Mouse (Mus musculus) forebrain, embryonic 13.5 days (tissue): ENCODE measurements around the gene Prkcb. TPM values are rescaled to one million over a fixed set of nuclear protein-coding genes. Genes with fewer than 3 reads are reported as not detected.

Experiments used
- ATAC-seq: fragments of 200-750 bp; cut with Nextera tagmentation; 2 replicates; pipeline ENCODE4 v1.8.0; 2017
- H3K27ac ChIP-seq: fragments of 300-500 bp; sonication (generic); 2 replicates; pipeline ENCODE4 v1.5.1; 2015; ENCODE audit warnings: inconsistent platforms, mild to moderate bottlenecking, moderate library complexity
- H3K27me3 ChIP-seq: fragments of 300-500 bp; sonication (generic); 2 replicates; pipeline ENCODE4 v1.6.1; 2015; ENCODE audit warnings: mild to moderate bottlenecking, inconsistent platforms
- H3K36me3 ChIP-seq: fragments of 300-500 bp; sonication (generic); 2 replicates; pipeline ENCODE4 v1.6.1; 2015; ENCODE audit warnings: mild to moderate bottlenecking, inconsistent platforms; ENCODE audit not compliant: poor library complexity, severe bottlenecking
- H3K4me1 ChIP-seq: fragments of 300-500 bp; sonication (generic); 2 replicates; pipeline ENCODE4 v1.6.1; 2015; ENCODE audit warnings: inconsistent platforms
- H3K4me2 ChIP-seq: fragments of 300-500 bp; sonication (generic); 2 replicates; pipeline ENCODE4 v1.6.1; 2015; ENCODE audit warnings: inconsistent platforms, mild to moderate bottlenecking, moderate library complexity
- H3K4me3 ChIP-seq: fragments of 300-500 bp; sonication (generic); 2 replicates; pipeline ENCODE4 v1.5.1; 2015; ENCODE audit warnings: mild to moderate bottlenecking, inconsistent platforms
- H3K9ac ChIP-seq: fragments of 300-500 bp; sonication (generic); 2 replicates; pipeline ENCODE4 v1.6.1; 2015; ENCODE audit warnings: mild to moderate bottlenecking, inconsistent platforms
- H3K9me3 ChIP-seq: fragments of 300-500 bp; sonication (generic); replicated peaks from 2 replicates; pipeline ENCODE4 v1.6.1; 2016; ENCODE audit warnings: inconsistent platforms
- WGBS: fragments of 180-500 bp; shearing (Covaris S2); methylation state at CpG from one replicate; pipeline ENCODE4 v1.1.7; 2015; 5-methylcytosine and 5-hydroxymethylcytosine counted together
- polyA plus RNA-seq: library from polyadenylated mRNA; unstranded; fragments of >200 nt; fragmentation: Nextera tagmentation; extraction: Ambion mirVana; gene quantifications from 2 replicates; pipeline ENCODE4 v1.2.1, GENCODE M21; 2015

Prkcb gene
- polyA plus RNA-seq, 1 experiment from 2014 or later, result 27.4 TPM

DNA sequence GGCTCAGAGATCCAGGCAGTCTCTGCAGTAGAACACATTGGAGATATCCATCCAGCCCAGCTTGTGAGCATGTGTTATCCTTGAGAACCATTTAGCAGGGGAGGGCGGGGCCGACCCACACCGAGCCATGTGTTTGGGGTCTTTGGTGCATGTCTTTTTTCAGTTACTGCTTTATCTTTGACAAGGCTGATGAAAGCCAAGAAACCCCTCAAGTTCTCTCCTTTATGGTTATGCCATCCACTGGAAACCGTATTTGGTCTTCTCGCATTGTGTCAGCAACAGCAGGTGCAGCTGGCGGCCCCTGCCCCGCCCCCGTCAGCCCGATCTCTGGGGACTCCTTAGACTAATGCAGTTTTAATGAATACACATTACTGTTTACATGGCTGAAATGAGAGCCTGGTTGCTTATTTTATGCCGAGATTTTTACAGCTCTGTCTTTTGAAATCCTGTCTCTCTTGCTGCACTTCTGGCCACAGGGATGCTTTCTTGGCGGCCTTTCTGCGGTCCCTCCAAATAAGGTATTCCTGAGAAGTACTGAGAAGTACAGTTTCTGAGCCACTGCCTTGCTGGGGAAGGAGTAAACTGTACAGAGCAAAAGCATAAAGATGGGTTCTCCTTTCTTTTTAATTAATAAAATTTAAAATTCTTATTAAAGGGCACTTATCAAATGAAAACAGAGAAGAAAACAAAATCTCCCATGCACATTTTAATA lies 64.2 kb downstream of the Prkcb start:
- H3K27me3 ChIP-seq, result no peaks in the 10 kb centered on the region
- no peak overlapping the region for H3K9ac ChIP-seq
- peak overlapping the region; percentile 62 for H3K27ac ChIP-seq
- no peak overlapping the region for H3K4me3 ChIP-seq
- ATAC-seq, result peak; percentile 85
- no peaks in the 10 kb centered on the region for H3K36me3 ChIP-seq
- no peaks in the 10 kb centered on the region for H3K9me3 ChIP-seq
- WGBS, result 35% methylated on average over 12 of the region's 12 CpGs
- H3K4me1 ChIP-seq, result peaks cover 12% of the 10 kb centered on the region; the same call in 1 of the 2 replicates
- peak overlapping the region; percentile 36 for H3K4me2 ChIP-seq

DNA sequence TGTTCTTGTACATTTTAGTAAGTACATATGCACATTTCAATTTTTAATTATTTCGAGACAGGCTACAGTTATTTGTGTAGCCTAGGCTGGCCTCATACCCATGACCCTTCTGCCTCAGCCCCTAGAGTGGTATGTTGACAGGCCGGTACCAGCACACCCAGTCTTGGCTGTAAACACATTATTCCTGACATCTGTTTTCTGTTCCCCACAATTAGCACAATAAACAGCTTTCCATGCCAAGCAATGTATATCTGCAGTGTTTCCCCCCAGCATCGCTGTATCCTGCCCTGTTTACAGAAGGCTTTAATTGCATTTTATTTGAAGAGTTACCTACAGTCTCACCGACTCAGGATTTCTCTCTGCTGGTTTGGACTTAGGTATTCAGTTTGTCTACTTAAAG lies 64.8 kb downstream of the Prkcb start:
- Histone ChIP-seq H3K27me3 (no peaks in the 10 kb centered on the region), H3K9me3 (no peaks in the 10 kb centered on the region), H3K9ac (no peak overlapping the region), H3K4me1 (peaks cover 12% of the 10 kb centered on the region; the same call in 1 of the 2 replicates), H3K4me3 (no peak overlapping the region), H3K4me2 (no peak overlapping the region), H3K36me3 (no peaks in the 10 kb centered on the region), H3K27ac (no peak overlapping the region)
- ATAC-seq, result 0 out of 2 replicates have a peak, but pooled peaks have one; percentile 48
- 68% methylated on average over 4 of the region's 4 CpGs for WGBS

- H3K4me3 ChIP-seq, result no peak overlapping the region
- H3K4me1 ChIP-seq, result peaks cover 12% of the 10 kb centered on the region; the same call in 1 of the 2 replicates
- no peaks in the 10 kb centered on the region for H3K27me3 ChIP-seq
- H3K27ac ChIP-seq, result no peak overlapping the region
- H3K4me2 ChIP-seq, result no peak overlapping the region
- no peak overlapping the region for H3K9ac ChIP-seq
- peak; percentile 55; the same call in 1 of the 2 replicates for ATAC-seq
- peaks cover 6% of the 10 kb centered on the region; the same call in 1 of the 2 replicates for H3K9me3 ChIP-seq
- 54% methylated on average over 2 of the region's 2 CpGs for WGBS
- no peaks in the 10 kb centered on the region for H3K36me3 ChIP-seq
These were observed 68.4 kb downstream of the Prkcb start for GRCm38 (mm10) chr7:122356941-122357340.

- peaks cover 5% of the 10 kb centered on the region; the same call in 1 of the 2 replicates for H3K4me1 ChIP-seq
- H3K9me3 ChIP-seq, result peaks cover 6% of the 10 kb centered on the region; the same call in 1 of the 2 replicates
- no peak for ATAC-seq
- no peaks in the 10 kb centered on the region for H3K27me3 ChIP-seq
- WGBS, result 84% methylated on average over 7 of the region's 7 CpGs
- H3K27ac ChIP-seq, result no peak overlapping the region
- H3K9ac ChIP-seq, result no peak overlapping the region
- no peak overlapping the region for H3K4me3 ChIP-seq
- H3K36me3 ChIP-seq, result no peaks in the 10 kb centered on the region
- no peak overlapping the region for H3K4me2 ChIP-seq
These were observed 69.3 kb downstream of the Prkcb start for GRCm38 (mm10) chr7:122357847-122358246.

GRCm38 (mm10) chr7:122366635-122367034 lies 78.1 kb downstream of the Prkcb start:
- 79% methylated on average over 1 of the region's 1 CpGs for WGBS
- Histone ChIP-seq H3K9ac (no peak overlapping the region), H3K27me3 (no peaks in the 10 kb centered on the region), H3K36me3 (no peaks in the 10 kb centered on the region), H3K4me2 (no peak overlapping the region), H3K4me1 (no peaks in the 10 kb centered on the region), H3K9me3 (no peaks in the 10 kb centered on the region), H3K4me3 (no peak overlapping the region), H3K27ac (no peak overlapping the region)
- ATAC-seq, result no peak

GRCm38 (mm10) chr7:122367303-122368007 lies 78.9 kb downstream of the Prkcb start:
- Histone ChIP-seq H3K9ac (no peak overlapping the region), H3K27me3 (no peaks in the 10 kb centered on the region), H3K4me3 (no peak overlapping the region), H3K36me3 (no peaks in the 10 kb centered on the region), H3K4me2 (no peak overlapping the region), H3K9me3 (no peaks in the 10 kb centered on the region), H3K27ac (no peak overlapping the region), H3K4me1 (no peaks in the 10 kb centered on the region)
- ATAC-seq, result no peak
- 82% methylated on average over 7 of the region's 7 CpGs for WGBS

- H3K4me3 ChIP-seq, result no peak overlapping the region
- no peaks in the 10 kb centered on the region for H3K36me3 ChIP-seq
- H3K4me2 ChIP-seq, result no peak overlapping the region
- no peaks in the 10 kb centered on the region for H3K4me1 ChIP-seq
- 76% methylated on average over 12 of the region's 12 CpGs for WGBS
- no peaks in the 10 kb centered on the region for H3K27me3 ChIP-seq
- H3K27ac ChIP-seq, result no peak overlapping the region
- H3K9me3 ChIP-seq, result no peaks in the 10 kb centered on the region
- ATAC-seq, result no peak
- no peak overlapping the region for H3K9ac ChIP-seq
These were observed 81.9 kb downstream of the Prkcb start for GRCm38 (mm10) chr7:122370488-122370887.

GRCm38 (mm10) chr7:122371947-122372346 lies 83.4 kb downstream of the Prkcb start:
- no peak for ATAC-seq
- Histone ChIP-seq H3K4me2 (no peak overlapping the region), H3K36me3 (no peaks in the 10 kb centered on the region), H3K4me1 (no peaks in the 10 kb centered on the region), H3K4me3 (no peak overlapping the region), H3K9ac (no peak overlapping the region), H3K27me3 (no peaks in the 10 kb centered on the region), H3K9me3 (no peaks in the 10 kb centered on the region), H3K27ac (no peak overlapping the region)
- 84% methylated on average over 5 of the region's 5 CpGs for WGBS

GRCm38 (mm10) chr7:122372349-122372748 lies 83.8 kb downstream of the Prkcb start:
- Histone ChIP-seq H3K4me1 (no peaks in the 10 kb centered on the region), H3K4me3 (no peak overlapping the region), H3K4me2 (no peak overlapping the region), H3K9ac (no peak overlapping the region), H3K9me3 (no peaks in the 10 kb centered on the region), H3K27me3 (no peaks in the 10 kb centered on the region), H3K27ac (no peak overlapping the region), H3K36me3 (no peaks in the 10 kb centered on the region)
- 84% methylated on average over 3 of the region's 3 CpGs for WGBS
- ATAC-seq, result no peak

DNA sequence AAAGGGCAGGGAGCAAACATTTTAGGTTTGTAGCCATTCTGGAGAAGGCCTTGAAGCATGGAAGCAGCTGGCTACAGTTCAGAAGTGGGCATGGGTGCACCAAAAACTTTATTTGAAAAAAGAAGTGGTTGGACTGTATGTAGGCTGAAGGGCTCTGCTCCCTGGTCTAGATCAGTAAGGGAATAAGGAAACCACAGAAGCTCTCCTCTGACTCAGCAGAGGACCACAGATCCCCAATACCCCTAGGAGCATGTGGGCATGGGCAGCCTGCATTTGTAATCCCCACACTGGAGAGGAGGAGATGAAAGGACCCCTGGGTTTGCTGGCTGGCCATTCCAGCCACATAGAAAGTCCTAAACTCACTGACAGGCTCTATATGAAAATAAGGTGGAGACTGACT lies 88.3 kb downstream of the Prkcb start:
- H3K4me1 ChIP-seq, result peaks cover 14% of the 10 kb centered on the region
- no peak overlapping the region for H3K9ac ChIP-seq
- H3K4me3 ChIP-seq, result no peak overlapping the region

DNA sequence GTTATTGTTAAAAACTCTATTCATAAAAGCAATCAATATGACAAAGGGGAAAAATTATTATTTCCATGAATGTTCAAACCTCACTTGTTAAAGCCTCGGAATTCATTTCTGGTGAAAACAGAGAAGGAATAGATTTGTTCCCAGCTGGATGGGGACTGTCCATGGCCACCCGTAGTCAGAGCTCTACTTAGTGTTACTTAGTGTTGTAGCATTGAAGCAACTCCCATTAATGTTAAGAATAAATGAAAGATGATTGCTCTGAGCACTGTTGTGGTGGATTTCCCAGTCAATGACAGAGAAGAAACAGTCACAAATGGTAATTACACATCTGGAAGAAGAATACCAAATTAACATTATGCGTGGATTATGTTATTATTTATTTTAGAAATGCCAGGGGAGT lies 89.4 kb downstream of the Prkcb start:
- peaks cover 14% of the 10 kb centered on the region for H3K4me1 ChIP-seq
- H3K9me3 ChIP-seq, result no peaks in the 10 kb centered on the region
- no peak overlapping the region for H3K9ac ChIP-seq
- H3K27me3 ChIP-seq, result no peaks in the 10 kb centered on the region
- no peak overlapping the region for H3K4me2 ChIP-seq
- 63% methylated on average over 3 of the region's 3 CpGs for whole genome bisulfite sequencing
- H3K36me3 ChIP-seq, result no peaks in the 10 kb centered on the region
- no peak overlapping the region for H3K4me3 ChIP-seq
- H3K27ac ChIP-seq, result no peak overlapping the region
- peak; percentile 67 for ATAC-seq

More for the DNA sequence above, 88.3 kb downstream of the Prkcb start:
- ATAC-seq, result no peak
- Histone ChIP-seq H3K27me3 (no peaks in the 10 kb centered on the region), H3K4me2 (no peak overlapping the region), H3K9me3 (no peaks in the 10 kb centered on the region), H3K27ac (no peak overlapping the region), H3K36me3 (no peaks in the 10 kb centered on the region)

DNA sequence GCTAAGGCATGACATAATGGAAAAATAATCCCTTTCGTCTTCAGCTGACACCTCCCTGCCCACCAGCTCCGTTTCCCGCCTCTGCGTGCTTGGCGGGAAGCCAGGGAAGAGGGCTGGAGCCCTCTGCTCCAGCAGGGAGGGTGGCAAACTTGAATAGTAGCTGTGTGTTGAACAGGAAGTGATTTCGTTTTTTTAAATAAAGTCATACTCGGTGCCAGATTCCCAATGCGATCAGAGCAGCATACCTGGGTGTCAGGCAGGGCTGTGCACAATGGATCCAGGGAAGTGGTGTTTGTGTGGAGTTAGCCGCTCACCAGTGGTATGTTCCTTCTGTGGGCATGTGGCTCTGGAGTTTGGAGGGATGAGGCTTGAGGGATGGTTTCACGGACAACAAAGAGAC lies 89.9 kb downstream of the Prkcb start:
- Histone ChIP-seq H3K4me2 (no peak overlapping the region), H3K36me3 (no peaks in the 10 kb centered on the region), H3K4me3 (no peak overlapping the region), H3K9me3 (no peaks in the 10 kb centered on the region), H3K4me1 (peaks cover 14% of the 10 kb centered on the region), H3K27ac (no peak overlapping the region), H3K27me3 (no peaks in the 10 kb centered on the region), H3K9ac (no peak overlapping the region)
- WGBS, result 34% methylated on average over 10 of the region's 10 CpGs
- ATAC-seq, result peak; percentile 75
